In genomic region chr2:166806173-166806705, GRCm38 (mm10) we compare ENCODE assay signal across 8 mouse cellular contexts. TPM values are rescaled to one million over a fixed set of nuclear protein-coding genes. Genes with fewer than 3 reads are reported as not detected.
A peak's percentile ranks its signal among the peaks of the same experiment; 100 is the strongest.
DNase-seq lines count a peak whose midpoint lies in the region; ATAC-seq and TF ChIP-seq lines count a peak whose summit lies in the region.

No protein-coding gene starts in this region.

- no peak for ATAC-seq in forebrain, embryonic 11.5 days (replicated peaks; ENCODE audit: low FRiP score)
- peak; percentile 46 for ATAC-seq in liver, embryonic 13.5 days (ENCODE audit: low read depth)

- peaks cover 56% of the 10 kb centered on the region for H3K79me2 ChIP-seq in C2C12 (ENCODE audit: control insufficient read depth, insufficient read depth)

- peak overlapping the region; percentile 86 for H3K4me3 ChIP-seq in C2C12 (ENCODE audit: insufficient read depth, poor library complexity, severe bottlenecking)
- peak overlapping the region; percentile 79 for H3K4me3 ChIP-seq in forebrain, embryonic 11.5 days (ENCODE audit: low read depth, low read length)
- H3K4me3 ChIP-seq in liver, embryonic 13.5 days (replicated peaks), result peak overlapping the region; percentile 85

- no peaks in the 10 kb centered on the region for H3K9me3 ChIP-seq in forebrain, embryonic 11.5 days (ENCODE audit: control insufficient read depth, low read length)
- H3K9me3 ChIP-seq in liver, embryonic 13.5 days (replicated peaks), result no peaks in the 10 kb centered on the region

- no peak overlapping the region for H3K27ac ChIP-seq in forebrain, embryonic 11.5 days (ENCODE audit: low read depth, low read length)
- H3K27ac ChIP-seq in liver, embryonic 13.5 days, result peak overlapping the region; percentile 86

- peaks cover 31% of the 10 kb centered on the region for H3K79me3 ChIP-seq in C2C12 (ENCODE audit: low read depth)

- WGBS in forebrain, embryonic 11.5 days, result 29% methylated on average over 14 of the region's 14 CpGs
- 7% methylated on average over 14 of the region's 14 CpGs for WGBS in liver, embryonic 13.5 days (ENCODE audit: insufficient replicate concordance)

- H3ac ChIP-seq in C2C12 (ENCODE audit: control insufficient read depth, insufficient read length, low read depth), result peak overlapping the region; percentile 73

- H3K9ac ChIP-seq in forebrain, embryonic 11.5 days (ENCODE audit: low read length), result peak overlapping the region; percentile 80
- H3K9ac ChIP-seq in liver, embryonic 13.5 days, result peak overlapping the region; percentile 93

- no peaks in the 10 kb centered on the region for H3K27me3 ChIP-seq in C2C12 (ENCODE audit: control insufficient read depth, insufficient read depth, insufficient read length)
- no peaks in the 10 kb centered on the region for H3K27me3 ChIP-seq in forebrain, embryonic 11.5 days (ENCODE audit: control insufficient read depth, insufficient read depth, low read length)
- H3K27me3 ChIP-seq in liver, embryonic 13.5 days, result 0 out of 2 replicates have a peak, but pooled peaks cover 3% of the 10 kb centered on the region

- no peaks in the 10 kb centered on the region for H3K4me1 ChIP-seq in forebrain, embryonic 11.5 days (replicated peaks; ENCODE audit: control insufficient read depth, insufficient read depth, low read length)
- H3K4me1 ChIP-seq in liver, embryonic 13.5 days (replicated peaks), result peaks cover 43% of the 10 kb centered on the region

- TF ChIP-seq CTCF in C2C12 (IDR thresholded peaks at IDR 0.05; ENCODE audit: control insufficient read depth, insufficient read depth, insufficient read length), result no peak

- H3K36me3 ChIP-seq in C2C12 (ENCODE audit: control insufficient read depth, insufficient read depth), result no peaks in the 10 kb centered on the region
- H3K36me3 ChIP-seq in forebrain, embryonic 11.5 days (ENCODE audit: control insufficient read depth, insufficient read depth, low read length), result no peaks in the 10 kb centered on the region
- H3K36me3 ChIP-seq in liver, embryonic 13.5 days, result no peaks in the 10 kb centered on the region

- DNase-seq in cerebellum, adult 9-10 months, result peak; percentile 39
- DNase-seq in cerebellum, postnatal 4 days (ENCODE audit: low spot score in 2 of 2), result no peak
- no peak for DNase-seq in forebrain, embryonic 11.5 days (ENCODE audit: low spot score)
- DNase-seq in liver, embryonic 13.5 days, result peak; percentile 23
- no peak for DNase-seq in spleen, postnatal 36 days (ENCODE audit: low spot score in 2 of 2)
- no peak for DNase-seq in layer of hippocampus, postnatal 25 days (ENCODE audit: extremely low spot score in 1 of 2, low spot score in 1 of 2)
- no peak for DNase-seq in natural killer cell, adult 2 months (ENCODE audit: low spot score in 2 of 2)

- H3K4me2 ChIP-seq in forebrain, embryonic 11.5 days (ENCODE audit: low read depth, low read length, severe bottlenecking), result peak overlapping the region; percentile 92
- peak overlapping the region; percentile 91 for H3K4me2 ChIP-seq in liver, embryonic 13.5 days

TF ChIP-seq in C2C12, 6 proteins besides CTCF, POLR2A, EP300 and RAD21:
- TF ChIP-seq FOSL1 (IDR thresholded peaks at IDR 0.05; ENCODE audit: insufficient read depth, low read length, poor library complexity, severe bottlenecking) (no peak), USF1 (IDR thresholded peaks at IDR 0.05; ENCODE audit: low read depth) (no peak), CEBPB (IDR thresholded peaks at IDR 0.05; ENCODE audit: low read depth) (no peak), MYOG (IDR thresholded peaks at IDR 0.05; ENCODE audit: control insufficient read depth, extremely low read depth, insufficient read length) (no peak), MYOD1 (IDR thresholded peaks at IDR 0.05; ENCODE audit: control insufficient read depth, insufficient read length, low read depth) (no peak), MAX (IDR thresholded peaks at IDR 0.05) (no peak)

RNA-seq across cellular contexts. Expression of gene Arfgef2, which starts 0.9 kb away (rescaled TPM):
- polyA plus RNA-seq in C2C12 (2012; fragmentation: generic; extraction: Trizol), result 8.2 TPM
- 5.2 and 6.1 TPM in 2 replicates for polyA plus RNA-seq in forebrain, embryonic 11.5 days (2014; fragmentation: Nextera tagmentation; extraction: Ambion mirVana)
- 3.4 and 5.1 TPM in 2 replicates for polyA plus RNA-seq in liver, embryonic 13.5 days (2015; fragmentation: Nextera tagmentation; extraction: Ambion mirVana)
- total RNA-seq in layer of hippocampus, postnatal 25 days (2021), result 10 to 100 TPM; 45.7 to 48.5 TPM

RNA-seq across cellular contexts. Expression of gene Trp53rkb, which starts 13.9 kb away (rescaled TPM):
- 5.3 TPM for polyA plus RNA-seq in C2C12 (2012; fragmentation: generic; extraction: Trizol)
- polyA plus RNA-seq in forebrain, embryonic 11.5 days (2014; fragmentation: Nextera tagmentation; extraction: Ambion mirVana), result 11.4 and 12.0 TPM in 2 replicates
- polyA plus RNA-seq in liver, embryonic 13.5 days (2015; fragmentation: Nextera tagmentation; extraction: Ambion mirVana), result 3.8 and 4.5 TPM in 2 replicates
- 1 to 10 TPM; 4.4 to 7.3 TPM for total RNA-seq in layer of hippocampus, postnatal 25 days (2021)

Comparison
In these comparisons a context has a peak if more than half of its experiments do, and no peak if none do; other contexts are left out.
1. DNase-seq: peak in cerebellum, adult 9-10 months (single experiment) and liver, embryonic 13.5 days (single experiment); none in cerebellum, postnatal 4 days (0 of 2), forebrain, embryonic 11.5 days (single experiment), spleen, postnatal 36 days (0 of 2), layer of hippocampus, postnatal 25 days (0 of 2) and natural killer cell, adult 2 months (0 of 2).
2. Peak in every context shown above with its lines, with median percentiles within 50 percentile points of each other: H3K4me3 ChIP-seq.